Mouse (Mus musculus) embryonic facial prominence, embryonic 14.5 days (tissue): ENCODE measurements around the gene Gal3st4. TPM values are rescaled to one million over a fixed set of nuclear protein-coding genes. Genes with fewer than 3 reads are reported as not detected.

Experiments
- ATAC-seq: fragments of 200-750 bp; cut with Nextera tagmentation; 2 replicates; pipeline ENCODE4 v1.8.0; 2017; ENCODE audit warnings: low read depth, moderate number of reproducible peaks, moderate TSS enrichment
- DNase-seq: peaks from one replicate; pipeline ENCODE4 v3.0.0-alpha.2; 2015; ENCODE audit warnings: low spot score
- H3K27ac ChIP-seq: fragments of 300-500 bp; sonication (generic); replicated peaks from 2 replicates; pipeline ENCODE4 v1.5.1; 2014; ENCODE audit warnings: low read depth, mild to moderate bottlenecking, low read length, moderate library complexity
- H3K27me3 ChIP-seq: fragments of 300-500 bp; sonication (generic); replicated peaks from 2 replicates; pipeline ENCODE4 v1.6.1; 2014; ENCODE audit warnings: low read length; ENCODE audit not compliant: control insufficient read depth, insufficient read depth
- H3K36me3 ChIP-seq: fragments of 300-500 bp; sonication (generic); 2 replicates; pipeline ENCODE4 v1.6.1; 2014; ENCODE audit warnings: low read length, mixed read lengths; ENCODE audit not compliant: control insufficient read depth, insufficient read depth
- H3K4me1 ChIP-seq: fragments of 300-500 bp; sonication (generic); 2 replicates; pipeline ENCODE4 v1.6.1; 2014; ENCODE audit warnings: antibody characterized with exemption, low read length; ENCODE audit not compliant: control insufficient read depth, insufficient read depth
- H3K4me2 ChIP-seq: fragments of 300-500 bp; sonication (generic); 2 replicates; pipeline ENCODE4 v1.6.1; 2014; ENCODE audit warnings: low read depth, mild to moderate bottlenecking, low read length, moderate library complexity, mixed read lengths
- H3K4me3 ChIP-seq: fragments of 300-500 bp; sonication (generic); 2 replicates; pipeline ENCODE4 v1.5.1; 2014; ENCODE audit warnings: low read depth, mild to moderate bottlenecking, low read length
- H3K9ac ChIP-seq: fragments of 300-500 bp; sonication (generic); 2 replicates; pipeline ENCODE4 v1.6.1; 2014; ENCODE audit warnings: low read depth, mild to moderate bottlenecking, low read length, moderate library complexity, mixed read lengths
- H3K9me3 ChIP-seq: fragments of 300-500 bp; sonication (generic); 2 replicates; pipeline ENCODE4 v1.6.1; 2016; ENCODE audit warnings: low read length; ENCODE audit not compliant: control insufficient read depth
- WGBS: fragments of 180-500 bp; shearing (Covaris S2); extraction: QIAGEN DNeasy Blood & Tissue Kit; methylation state at CpG from one replicate; pipeline ENCODE4 v1.1.7; 2014; 5-methylcytosine and 5-hydroxymethylcytosine counted together
- polyA plus RNA-seq: library from polyadenylated mRNA; unstranded; fragments of >200 nt; fragmentation: Nextera tagmentation; extraction: Ambion mirVana; gene quantifications from 2 replicates; pipeline ENCODE4 v1.2.1, GENCODE M21; 2014

Gal3st4 gene
- polyA plus RNA-seq, 1 experiment from 2014 or later = 2.5 TPM

DNA sequence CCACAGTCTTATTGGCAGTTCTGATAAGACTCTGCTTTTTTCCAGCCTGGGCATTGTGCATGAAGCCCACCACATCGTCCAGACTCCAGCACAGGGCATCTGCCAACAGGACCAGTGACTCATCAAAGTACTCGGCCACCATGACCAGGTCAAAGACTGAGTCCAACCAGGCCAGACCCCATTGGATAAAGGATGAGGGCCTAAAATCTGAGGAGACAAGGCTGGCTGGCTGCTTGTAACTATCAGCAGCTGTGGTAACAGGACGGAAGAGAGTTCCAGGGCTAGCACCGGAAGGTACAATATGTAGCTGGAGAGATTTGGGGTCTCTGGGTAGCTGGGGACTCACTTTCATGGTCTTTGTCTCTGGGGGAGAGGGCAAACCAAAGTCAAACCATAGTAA lies 6.9 kb downstream of the Gal3st4 start:
- H3K9ac ChIP-seq = no peak overlapping the region
- ATAC-seq (no peak), DNase-seq (no peak)
- no peak overlapping the region for H3K4me2 ChIP-seq
- H3K27ac ChIP-seq = no peak overlapping the region
- no peaks in the 10 kb centered on the region for H3K9me3 ChIP-seq
- H3K27me3 ChIP-seq = no peaks in the 10 kb centered on the region
- 97% methylated on average over 4 of the region's 4 CpGs for WGBS
- peaks cover 29% of the 10 kb centered on the region for H3K36me3 ChIP-seq
- no peak overlapping the region for H3K4me3 ChIP-seq
- peaks cover 14% of the 10 kb centered on the region for H3K4me1 ChIP-seq

DNA sequence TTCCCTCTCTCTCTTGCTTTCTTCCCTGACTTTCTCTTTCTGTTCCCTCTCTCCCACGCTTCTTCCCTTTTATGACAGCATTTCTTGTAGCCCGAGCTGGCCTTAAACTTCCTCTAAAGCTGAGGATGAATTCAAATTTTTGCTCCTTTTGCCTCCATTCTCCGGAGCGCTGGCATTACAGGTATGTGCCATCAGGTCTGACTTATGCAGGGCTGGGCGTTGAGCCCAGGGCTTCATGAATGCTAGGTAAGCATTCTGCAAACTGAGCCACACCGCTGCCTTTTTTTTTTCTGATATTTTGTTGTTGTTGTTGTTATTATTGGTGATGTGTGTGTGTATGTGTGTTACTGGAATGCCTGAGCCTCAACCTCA lies 8.4 kb downstream of the Gal3st4 start:
- Histone ChIP-seq H3K36me3 (peaks cover 44% of the 10 kb centered on the region), H3K9me3 (no peaks in the 10 kb centered on the region), H3K4me2 (peak overlapping the region; percentile 94), H3K4me1 (peaks cover 14% of the 10 kb centered on the region), H3K27me3 (no peaks in the 10 kb centered on the region), H3K27ac (peak overlapping the region; percentile 75), H3K9ac (peak overlapping the region; percentile 92), H3K4me3 (peak overlapping the region; percentile 98)
- DNase-seq (no peak), ATAC-seq (no peak)
- WGBS = 12% methylated on average over 6 of the region's 6 CpGs

DNA sequence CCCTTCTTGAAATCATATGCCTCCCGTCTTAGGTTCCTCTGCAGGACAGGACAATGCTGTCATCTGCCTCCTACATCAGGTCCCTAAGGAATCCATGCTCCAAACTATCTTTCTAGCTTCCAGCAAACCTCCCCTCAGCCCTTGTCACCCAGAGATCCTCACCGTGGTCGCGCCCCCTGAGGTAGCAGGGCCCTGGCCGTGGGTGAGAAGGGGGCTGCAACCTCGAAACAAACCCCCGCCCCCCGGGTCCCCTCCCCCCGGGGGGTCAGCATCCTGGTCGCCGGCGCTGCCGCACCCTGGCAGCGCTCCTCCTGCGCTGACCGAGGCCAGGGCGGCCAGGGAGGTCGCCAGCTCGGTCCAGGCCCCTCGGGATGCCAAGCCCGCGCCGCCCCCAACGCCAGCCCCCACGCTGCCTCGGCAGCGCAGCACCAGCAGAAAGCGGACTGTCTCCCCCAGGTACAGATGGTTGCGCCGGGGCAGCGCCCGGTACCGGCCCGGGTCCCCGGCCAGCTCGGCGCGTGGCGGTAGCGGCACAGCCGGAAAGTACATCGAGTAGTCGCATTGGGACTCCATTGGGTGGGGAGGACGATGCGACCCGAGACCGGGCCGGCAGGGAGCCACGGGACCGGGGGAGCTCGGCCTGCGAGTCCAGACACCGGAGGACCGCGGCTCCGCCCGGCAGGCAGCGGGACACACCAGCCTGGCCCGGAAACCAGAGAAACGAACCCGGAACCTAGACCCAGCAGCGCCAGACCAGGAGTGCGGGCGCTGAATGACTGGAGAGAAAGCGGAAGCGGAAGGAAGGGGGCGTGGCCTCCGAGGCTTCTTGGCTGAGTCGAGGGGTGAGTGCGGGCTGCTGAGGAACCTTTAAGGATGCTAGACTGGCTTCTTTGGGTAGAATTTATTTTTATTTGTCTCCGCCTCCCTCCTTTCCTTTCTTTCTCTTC lies 9.1 kb downstream of the Gal3st4 start, which contains the start of gene BC037034:
TSS of gene BC037034 (minus strand) at position 774 of the 947 bp plus-strand sequence.
- peaks cover 48% of the 10 kb centered on the region for H3K36me3 ChIP-seq
- peak; percentile 94 for ATAC-seq
- under 1% methylated on average over 43 of the region's 71 CpGs for WGBS

DNA sequence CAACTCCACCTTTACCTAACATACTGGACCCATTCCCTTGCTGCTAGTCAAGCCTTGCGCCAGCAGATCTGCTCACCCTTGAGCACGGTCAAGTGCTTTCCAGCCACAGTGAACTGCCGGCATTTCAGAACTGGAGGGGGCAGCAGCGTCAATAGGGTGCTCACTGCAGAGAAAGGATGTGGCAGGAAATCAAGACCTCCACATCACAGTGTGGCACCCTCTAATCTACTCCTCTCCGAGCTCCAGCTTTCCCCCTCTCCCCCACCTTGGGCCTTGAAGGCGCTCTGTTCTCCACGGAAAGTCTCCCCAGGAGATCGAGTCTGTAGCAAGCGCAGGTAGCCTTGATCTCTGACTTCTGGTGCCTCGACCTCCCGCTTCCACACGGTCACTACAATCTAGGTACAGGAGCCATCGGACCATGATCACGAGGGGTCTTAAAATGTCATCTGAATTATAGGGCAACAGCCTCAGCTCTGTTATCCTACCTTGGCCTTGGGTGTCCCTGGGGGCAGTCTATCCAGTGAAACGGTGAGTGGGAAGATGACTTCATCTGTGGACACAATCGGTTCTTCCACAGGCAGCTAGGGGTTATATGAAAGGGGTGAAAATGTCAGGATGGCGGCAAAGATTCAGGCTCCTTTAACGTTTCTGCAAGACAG lies 9.9 kb downstream of the Gal3st4 start:
- Histone ChIP-seq H3K9ac (peak overlapping the region; percentile 92), H3K27ac (no peak overlapping the region), H3K4me3 (peak overlapping the region; percentile 98), H3K4me2 (peak overlapping the region; percentile 94), H3K36me3 (peaks cover 48% of the 10 kb centered on the region), H3K4me1 (peaks cover 14% of the 10 kb centered on the region), H3K27me3 (no peaks in the 10 kb centered on the region), H3K9me3 (no peaks in the 10 kb centered on the region)
- WGBS = 60% methylated on average over 18 of the region's 18 CpGs
- ATAC-seq (no peak), DNase-seq (no peak)

More for the DNA sequence above, 9.1 kb downstream of the Gal3st4 start, which contains the start of gene BC037034:
- Histone ChIP-seq H3K4me3 (peak within 1 kb of the TSS; percentile 98), H3K9ac (peak within 1 kb of the TSS; percentile 92), H3K4me2 (peak within 1 kb of the TSS; percentile 94), H3K27ac (peak within 1 kb of the TSS; percentile 75), H3K4me1 (peaks cover 14% of the 10 kb centered on the region), H3K27me3 (no peaks in the 10 kb centered on the region), H3K9me3 (no peaks in the 10 kb centered on the region)
- peak; percentile 96 for DNase-seq

DNA sequence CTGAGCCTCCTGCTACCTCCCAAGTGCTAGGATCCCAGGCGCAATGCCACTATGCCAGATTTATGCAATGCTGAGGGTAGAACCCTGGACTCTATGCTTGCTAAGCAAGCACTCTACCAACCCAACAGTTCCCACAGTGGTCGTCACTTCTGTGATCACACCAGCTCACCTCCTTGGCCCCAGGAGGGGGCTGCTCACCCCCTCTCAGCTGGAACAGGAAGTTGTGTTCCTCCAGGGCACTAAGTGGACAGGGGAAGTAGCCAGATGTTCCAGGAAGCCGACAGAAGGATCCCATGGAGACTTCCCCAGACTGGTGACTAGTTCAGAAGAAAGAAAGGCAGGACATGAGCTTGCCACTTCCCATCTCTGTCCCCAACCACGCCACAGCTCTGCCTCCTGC lies 10.6 kb downstream of the Gal3st4 start:
- H3K4me2 ChIP-seq = peak overlapping the region; percentile 94; the same call in 1 of the 2 replicates
- no peak overlapping the region for H3K4me3 ChIP-seq
- ATAC-seq (no peak), DNase-seq (no peak)
- no peaks in the 10 kb centered on the region for H3K27me3 ChIP-seq
- no peak overlapping the region for H3K27ac ChIP-seq
- WGBS = 62% methylated on average over 4 of the region's 4 CpGs
- peaks cover 51% of the 10 kb centered on the region for H3K36me3 ChIP-seq
- peaks cover 14% of the 10 kb centered on the region for H3K4me1 ChIP-seq
- H3K9ac ChIP-seq = 0 out of 2 replicates have a peak overlapping the region, but pooled peaks have one; percentile 92
- no peaks in the 10 kb centered on the region for H3K9me3 ChIP-seq

DNA sequence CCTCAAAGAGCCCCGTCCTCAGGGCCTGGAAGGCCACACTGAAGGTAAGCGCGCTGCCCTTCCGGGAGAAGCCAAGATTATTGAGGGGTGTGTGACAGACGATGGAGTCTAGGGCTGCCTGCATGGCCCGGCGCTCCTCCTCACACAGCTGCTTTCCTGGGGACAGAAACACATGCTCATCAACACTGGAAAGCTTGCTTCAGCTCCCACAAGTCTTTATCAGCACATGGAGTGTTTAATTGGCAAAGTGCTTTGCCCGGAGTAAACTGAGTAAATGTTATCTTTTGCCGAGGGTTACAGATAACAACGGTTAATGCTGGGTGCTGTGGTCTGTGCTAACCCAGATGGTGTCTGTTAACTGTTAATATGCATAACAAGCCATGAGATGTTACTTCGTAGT lies 11.8 kb downstream of the Gal3st4 start:
- H3K4me3 ChIP-seq = no peak overlapping the region
- DNase-seq (no peak), ATAC-seq (no peak)
- WGBS = 89% methylated on average over 11 of the region's 11 CpGs
- H3K4me1 ChIP-seq = peaks cover 17% of the 10 kb centered on the region
- peaks cover 43% of the 10 kb centered on the region for H3K36me3 ChIP-seq
- H3K4me2 ChIP-seq = no peak overlapping the region
- no peak overlapping the region for H3K27ac ChIP-seq
- H3K9me3 ChIP-seq = no peaks in the 10 kb centered on the region
- no peak overlapping the region for H3K9ac ChIP-seq
- H3K27me3 ChIP-seq = no peaks in the 10 kb centered on the region

DNA sequence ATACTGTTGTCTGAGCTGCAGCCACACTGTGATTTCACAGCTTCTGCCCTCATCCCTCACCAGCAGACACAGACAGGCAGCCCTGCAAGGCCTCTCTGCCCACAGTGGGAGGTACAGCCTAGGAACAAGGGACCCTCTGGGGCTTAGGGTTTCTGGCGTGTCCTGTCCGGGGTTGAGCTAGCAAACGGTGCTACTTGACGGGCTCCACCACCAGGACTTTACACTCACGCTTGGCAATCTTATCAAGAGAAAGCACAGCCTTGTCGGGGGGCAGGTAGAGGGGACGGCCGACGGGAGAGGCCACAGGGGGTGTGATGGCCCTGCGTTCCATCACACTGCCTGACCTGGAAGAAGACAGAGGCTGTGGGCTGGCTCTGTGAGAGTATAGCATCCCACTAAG lies 12.6 kb downstream of the Gal3st4 start:
- 77% methylated on average over 10 of the region's 10 CpGs for WGBS
- no peak overlapping the region for H3K9ac ChIP-seq
- no peak for DNase-seq

DNA sequence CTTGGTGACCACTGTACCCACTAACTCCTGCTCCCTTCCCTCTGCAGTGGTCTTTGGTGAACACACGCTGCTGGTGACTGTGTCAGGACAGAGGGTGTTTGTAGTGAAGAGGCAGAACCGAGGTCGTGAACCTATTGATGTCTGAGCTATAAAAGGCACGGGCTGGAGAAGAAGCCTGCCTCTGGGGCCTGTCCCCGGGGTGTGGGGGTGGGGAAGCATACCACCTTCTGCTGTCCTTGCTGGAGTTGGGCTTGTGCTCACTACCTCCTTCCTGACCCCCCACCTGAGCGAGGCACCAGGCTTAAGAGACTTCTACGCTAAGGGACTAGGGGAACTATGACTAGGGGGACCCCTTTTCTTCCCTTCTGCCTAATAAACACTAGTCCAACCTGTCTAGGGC lies 13.6 kb downstream of the Gal3st4 start:
- no peak overlapping the region for H3K4me2 ChIP-seq
- 63% methylated on average over 7 of the region's 7 CpGs for WGBS
- peaks cover 17% of the 10 kb centered on the region for H3K4me1 ChIP-seq
- no peak overlapping the region for H3K4me3 ChIP-seq
- no peak overlapping the region for H3K27ac ChIP-seq
- DNase-seq (no peak), ATAC-seq (no peak)
- H3K9ac ChIP-seq = no peak overlapping the region
- H3K9me3 ChIP-seq = no peaks in the 10 kb centered on the region
- no peaks in the 10 kb centered on the region for H3K27me3 ChIP-seq
- peaks cover 39% of the 10 kb centered on the region for H3K36me3 ChIP-seq

More for the DNA sequence above, 12.6 kb downstream of the Gal3st4 start:
- H3K27ac ChIP-seq = no peak overlapping the region
- H3K9me3 ChIP-seq = no peaks in the 10 kb centered on the region
- ATAC-seq = no peak
- peaks cover 18% of the 10 kb centered on the region for H3K4me1 ChIP-seq
- peaks cover 39% of the 10 kb centered on the region for H3K36me3 ChIP-seq
- H3K4me3 ChIP-seq = no peak overlapping the region
- no peak overlapping the region for H3K4me2 ChIP-seq
- no peaks in the 10 kb centered on the region for H3K27me3 ChIP-seq
